Mouse (Mus musculus): ENCODE results near the gene Zfp184. TPM values are rescaled to one million over a fixed set of nuclear protein-coding genes. Genes with fewer than 3 reads are reported as not detected.
A peak's percentile ranks its signal among the peaks of the same experiment; 100 is the strongest.

Zfp184 gene
- polyA plus RNA-seq, 1 experiment from 2014 or later: 25.9 TPM

- ATAC-seq (replicated peaks; ENCODE audit: low FRiP score) (no peak), DNase-seq (ENCODE audit: low spot score) (no peak)
- no peaks in the 10 kb centered on the region; the same call in 1 of the 2 replicates for H3K36me3 ChIP-seq (ENCODE audit: control insufficient read depth, insufficient read depth, low read length)
- H3K27ac ChIP-seq (ENCODE audit: low read depth, low read length): no peak overlapping the region
- H3K9ac ChIP-seq (ENCODE audit: low read length): peak overlapping the region; percentile 92
- under 1% methylated on average over 7 of the region's 7 CpGs for WGBS
- H3K27me3 ChIP-seq (ENCODE audit: control insufficient read depth, insufficient read depth, low read length): no peaks in the 10 kb centered on the region
- peak overlapping the region; percentile 82; the same call in 1 of the 2 replicates for H3K4me2 ChIP-seq (ENCODE audit: low read depth, low read length, severe bottlenecking)
- H3K9me3 ChIP-seq (ENCODE audit: control insufficient read depth, low read length): no peaks in the 10 kb centered on the region
- no peaks in the 10 kb centered on the region; the same call in 1 of the 2 replicates for H3K4me1 ChIP-seq (replicated peaks; ENCODE audit: control insufficient read depth, insufficient read depth, low read length)
- H3K4me3 ChIP-seq (ENCODE audit: low read depth, low read length): peak overlapping the region; percentile 82
These were observed 335 bp upstream of the Zfp184 start for GRCm38 (mm10) chr13:21944592-21944925.

- WGBS: 52% methylated on average over 1 of the region's 1 CpGs
These were observed 24.4 kb downstream of the Zfp184 start for GRCm38 (mm10) chr13:21969269-21969668.

GRCm38 (mm10) chr13:21969816-21970215, 24.9 kb downstream of the Zfp184 start:
- no peaks in the 10 kb centered on the region for H3K36me3 ChIP-seq (ENCODE audit: control insufficient read depth, insufficient read depth, low read length)
- H3K27me3 ChIP-seq (ENCODE audit: control insufficient read depth, insufficient read depth, low read length): no peaks in the 10 kb centered on the region
- ATAC-seq (replicated peaks; ENCODE audit: low FRiP score) (no peak), DNase-seq (ENCODE audit: low spot score) (no peak)
- 63% methylated on average over 2 of the region's 2 CpGs for WGBS
- H3K9ac ChIP-seq (ENCODE audit: low read length): no peak overlapping the region
- H3K4me1 ChIP-seq (replicated peaks; ENCODE audit: control insufficient read depth, insufficient read depth, low read length): no peaks in the 10 kb centered on the region
- no peak overlapping the region for H3K4me3 ChIP-seq (ENCODE audit: low read depth, low read length)
- H3K27ac ChIP-seq (ENCODE audit: low read depth, low read length): no peak overlapping the region
- H3K9me3 ChIP-seq (ENCODE audit: control insufficient read depth, low read length): no peaks in the 10 kb centered on the region
- no peak overlapping the region for H3K4me2 ChIP-seq (ENCODE audit: low read depth, low read length, severe bottlenecking)

More at GRCm38 (mm10) chr13:21969269-21969668, 24.4 kb downstream of the Zfp184 start:
- Histone ChIP-seq H3K27me3 (ENCODE audit: control insufficient read depth, insufficient read depth, low read length) (no peaks in the 10 kb centered on the region), H3K9me3 (ENCODE audit: control insufficient read depth, low read length) (no peaks in the 10 kb centered on the region), H3K4me1 (replicated peaks; ENCODE audit: control insufficient read depth, insufficient read depth, low read length) (no peaks in the 10 kb centered on the region), H3K4me3 (ENCODE audit: low read depth, low read length) (no peak overlapping the region), H3K9ac (ENCODE audit: low read length) (no peak overlapping the region), H3K4me2 (ENCODE audit: low read depth, low read length, severe bottlenecking) (no peak overlapping the region), H3K36me3 (ENCODE audit: control insufficient read depth, insufficient read depth, low read length) (no peaks in the 10 kb centered on the region), H3K27ac (ENCODE audit: low read depth, low read length) (no peak overlapping the region)
- ATAC-seq (replicated peaks; ENCODE audit: low FRiP score) (no peak), DNase-seq (ENCODE audit: low spot score) (no peak)

GRCm38 (mm10) chr13:21971641-21972040, 26.7 kb downstream of the Zfp184 start:
- no peak for DNase-seq (ENCODE audit: low spot score)
- 33% methylated on average over 3 of the region's 3 CpGs for WGBS

GRCm38 (mm10) chr13:21974221-21974725, 29.4 kb downstream of the Zfp184 start:
- peak; percentile 97 for DNase-seq (ENCODE audit: low spot score)
- Histone ChIP-seq H3K4me3 (ENCODE audit: low read depth, low read length) (peak overlapping the region; percentile 62), H3K4me1 (replicated peaks; ENCODE audit: control insufficient read depth, insufficient read depth, low read length) (no peaks in the 10 kb centered on the region), H3K9me3 (ENCODE audit: control insufficient read depth, low read length) (no peaks in the 10 kb centered on the region), H3K9ac (ENCODE audit: low read length) (peak overlapping the region; percentile 87), H3K27me3 (ENCODE audit: control insufficient read depth, insufficient read depth, low read length) (no peaks in the 10 kb centered on the region; the same call in 1 of the 2 replicates), H3K36me3 (ENCODE audit: control insufficient read depth, insufficient read depth, low read length) (no peaks in the 10 kb centered on the region), H3K4me2 (ENCODE audit: low read depth, low read length, severe bottlenecking) (peak overlapping the region; percentile 45), H3K27ac (ENCODE audit: low read depth, low read length) (peak overlapping the region; percentile 77)
- peak; percentile 88 for ATAC-seq (replicated peaks; ENCODE audit: low FRiP score)
- under 1% methylated on average over 23 of the region's 23 CpGs for WGBS

More at GRCm38 (mm10) chr13:21971641-21972040, 26.7 kb downstream of the Zfp184 start:
- no peaks in the 10 kb centered on the region for H3K36me3 ChIP-seq (ENCODE audit: control insufficient read depth, insufficient read depth, low read length)
- no peak overlapping the region for H3K4me2 ChIP-seq (ENCODE audit: low read depth, low read length, severe bottlenecking)
- H3K4me3 ChIP-seq (ENCODE audit: low read depth, low read length): no peak overlapping the region
- H3K4me1 ChIP-seq (replicated peaks; ENCODE audit: control insufficient read depth, insufficient read depth, low read length): no peaks in the 10 kb centered on the region
- H3K9ac ChIP-seq (ENCODE audit: low read length): no peak overlapping the region
- no peak overlapping the region for H3K27ac ChIP-seq (ENCODE audit: low read depth, low read length)
- no peaks in the 10 kb centered on the region for H3K27me3 ChIP-seq (ENCODE audit: control insufficient read depth, insufficient read depth, low read length)
- no peak for ATAC-seq (replicated peaks; ENCODE audit: low FRiP score)
- no peaks in the 10 kb centered on the region for H3K9me3 ChIP-seq (ENCODE audit: control insufficient read depth, low read length)

GRCm38 (mm10) chr13:21974726-21975473, 30.0 kb downstream of the Zfp184 start:
- Histone ChIP-seq H3K27me3 (ENCODE audit: control insufficient read depth, insufficient read depth, low read length) (no peaks in the 10 kb centered on the region; the same call in 1 of the 2 replicates), H3K9ac (ENCODE audit: low read length) (peak overlapping the region; percentile 87), H3K36me3 (ENCODE audit: control insufficient read depth, insufficient read depth, low read length) (no peaks in the 10 kb centered on the region), H3K4me2 (ENCODE audit: low read depth, low read length, severe bottlenecking) (peak overlapping the region; percentile 45), H3K27ac (ENCODE audit: low read depth, low read length) (peak overlapping the region; percentile 77), H3K4me1 (replicated peaks; ENCODE audit: control insufficient read depth, insufficient read depth, low read length) (no peaks in the 10 kb centered on the region), H3K4me3 (ENCODE audit: low read depth, low read length) (peak overlapping the region; percentile 62), H3K9me3 (ENCODE audit: control insufficient read depth, low read length) (no peaks in the 10 kb centered on the region)
- WGBS: 5% methylated on average over 20 of the region's 20 CpGs
- peak; percentile 89 for DNase-seq (ENCODE audit: low spot score)
- peak; percentile 92 for ATAC-seq (replicated peaks; ENCODE audit: low FRiP score)

GRCm38 (mm10) chr13:21980981-21981802, 36.3 kb downstream of the Zfp184 start, which contains the start of gene Pom121l2:
Pom121l2 (plus strand) TSS chr13:21981194.
- Histone ChIP-seq H3K27me3 (ENCODE audit: control insufficient read depth, insufficient read depth, low read length) (peaks cover 25% of the 10 kb centered on the region), H3K4me2 (ENCODE audit: low read depth, low read length, severe bottlenecking) (peak within 1 kb of the TSS; percentile 98), H3K36me3 (ENCODE audit: control insufficient read depth, insufficient read depth, low read length) (no peaks in the 10 kb centered on the region), H3K4me3 (ENCODE audit: low read depth, low read length) (peak within 1 kb of the TSS; percentile 51), H3K9ac (ENCODE audit: low read length) (peak within 1 kb of the TSS; percentile 74), H3K9me3 (ENCODE audit: control insufficient read depth, low read length) (no peaks in the 10 kb centered on the region), H3K4me1 (replicated peaks; ENCODE audit: control insufficient read depth, insufficient read depth, low read length) (peaks cover 4% of the 10 kb centered on the region), H3K27ac (ENCODE audit: low read depth, low read length) (no peak within 1 kb of the TSS)
- peak; percentile 83 for ATAC-seq (replicated peaks; ENCODE audit: low FRiP score)
- 1% methylated on average over 58 of the region's 58 CpGs for WGBS
- peak; percentile 76 for DNase-seq (ENCODE audit: low spot score)

GRCm38 (mm10) chr13:21981803-21982193, 36.9 kb downstream of the Zfp184 start:
- Histone ChIP-seq H3K9ac (ENCODE audit: low read length) (peak overlapping the region; percentile 74), H3K27ac (ENCODE audit: low read depth, low read length) (no peak overlapping the region), H3K9me3 (ENCODE audit: control insufficient read depth, low read length) (no peaks in the 10 kb centered on the region), H3K4me3 (ENCODE audit: low read depth, low read length) (peak overlapping the region; percentile 51), H3K4me1 (replicated peaks; ENCODE audit: control insufficient read depth, insufficient read depth, low read length) (peaks cover 4% of the 10 kb centered on the region), H3K4me2 (ENCODE audit: low read depth, low read length, severe bottlenecking) (peak overlapping the region; percentile 98), H3K27me3 (ENCODE audit: control insufficient read depth, insufficient read depth, low read length) (peaks cover 25% of the 10 kb centered on the region), H3K36me3 (ENCODE audit: control insufficient read depth, insufficient read depth, low read length) (no peaks in the 10 kb centered on the region)
- ATAC-seq (replicated peaks; ENCODE audit: low FRiP score) (peak; percentile 49; the same call in 1 of the 2 replicates), DNase-seq (ENCODE audit: low spot score) (peak; percentile 66)
- WGBS: 3% methylated on average over 17 of the region's 17 CpGs
